In genomic region chr4:108883815-108884214, GRCm38 (mm10) we compare ENCODE assay signal across 20 mouse cellular contexts. TPM values are rescaled to one million over a fixed set of nuclear protein-coding genes. Genes with fewer than 3 reads are reported as not detected.
DNase-seq lines count a peak whose midpoint lies in the region; ATAC-seq lines count a peak whose summit lies in the region.
"Had no signal": no experiment of that assay in that cellular context is flagged by ENCODE, and none has a peak within 500 bp of the region (broad histone marks: within the 10 kb centered on the region; RNA-seq: fewer than 3 reads in every experiment).

No protein-coding gene starts in this region.

- intact Hi-C loops in heart, postnatal 36 days (cut with DNase I): no loop called here

- WGBS in hindbrain, embryonic 13.5 days: 53% methylated on average over 13 of the region's 13 CpGs
- WGBS in hindbrain, embryonic 10.5 days: 56% methylated on average over 13 of the region's 13 CpGs
- 29% methylated on average over 12 of the region's 13 CpGs for WGBS in embryonic facial prominence, embryonic 14.5 days

- no peak overlapping the region for H3K4me2 ChIP-seq in hindbrain, embryonic 13.5 days
- H3K4me2 ChIP-seq in embryonic facial prominence, embryonic 14.5 days (ENCODE audit: low read depth, low read length): no peak overlapping the region
- H3K4me2 ChIP-seq: embryonic facial prominence, embryonic 12.5 days; liver, embryonic 13.5 days; neural tube, embryonic 12.5 days had no signal

- H3K9ac ChIP-seq in hindbrain, embryonic 13.5 days: no peak overlapping the region
- no peak overlapping the region for H3K9ac ChIP-seq in embryonic facial prominence, embryonic 14.5 days (ENCODE audit: low read depth, low read length)
- H3K9ac ChIP-seq: embryonic facial prominence, embryonic 12.5 days; liver, embryonic 13.5 days; neural tube, embryonic 12.5 days had no signal

- no peak overlapping the region for H3K4me3 ChIP-seq in hindbrain, embryonic 13.5 days
- no peak overlapping the region for H3K4me3 ChIP-seq in hindbrain, embryonic 10.5 days
- H3K4me3 ChIP-seq in embryonic facial prominence, embryonic 14.5 days (ENCODE audit: low read depth, low read length): no peak overlapping the region
- H3K4me3 ChIP-seq: embryonic facial prominence, embryonic 12.5 days; heart, embryonic 10.5 days; liver, embryonic 13.5 days; megakaryocyte, embryonic 14.5 days; neural tube, embryonic 12.5 days had no signal

- 0 out of 2 replicates have a peak overlapping the region, but pooled peaks have one; percentile 58 for H3K27ac ChIP-seq in hindbrain, embryonic 13.5 days
- no peak overlapping the region for H3K27ac ChIP-seq in hindbrain, embryonic 10.5 days
- no peak overlapping the region for H3K27ac ChIP-seq in embryonic facial prominence, embryonic 14.5 days (replicated peaks; ENCODE audit: low read depth, low read length)
- H3K27ac ChIP-seq: embryonic facial prominence, embryonic 12.5 days; heart, embryonic 10.5 days; kidney, postnatal 0 days; liver, embryonic 13.5 days; neural tube, embryonic 12.5 days had no signal

- no peaks in the 10 kb centered on the region for H3K27me3 ChIP-seq in hindbrain, embryonic 13.5 days
- peaks cover 13% of the 10 kb centered on the region for H3K27me3 ChIP-seq in hindbrain, embryonic 10.5 days (ENCODE audit: insufficient read depth, poor library complexity, severe bottlenecking)
- 0 out of 2 replicates have a peak, but pooled peaks cover 4% of the 10 kb centered on the region for H3K27me3 ChIP-seq in embryonic facial prominence, embryonic 14.5 days (replicated peaks; ENCODE audit: control insufficient read depth, insufficient read depth, low read length)
- H3K27me3 ChIP-seq: embryonic facial prominence, embryonic 12.5 days had no signal

- H3K36me3 ChIP-seq in hindbrain, embryonic 13.5 days: no peaks in the 10 kb centered on the region
- no peaks in the 10 kb centered on the region for H3K36me3 ChIP-seq in hindbrain, embryonic 10.5 days
- no peaks in the 10 kb centered on the region for H3K36me3 ChIP-seq in embryonic facial prominence, embryonic 14.5 days (ENCODE audit: control insufficient read depth, insufficient read depth, low read length)
- H3K36me3 ChIP-seq: embryonic facial prominence, embryonic 12.5 days; G1E; heart, embryonic 10.5 days; liver, embryonic 13.5 days; neural tube, embryonic 12.5 days had no signal

- H3K9me3 ChIP-seq in hindbrain, embryonic 13.5 days: no peaks in the 10 kb centered on the region
- H3K9me3 ChIP-seq in hindbrain, embryonic 10.5 days: no peaks in the 10 kb centered on the region
- peaks cover 6% of the 10 kb centered on the region; the same call in 1 of the 2 replicates for H3K9me3 ChIP-seq in embryonic facial prominence, embryonic 14.5 days (ENCODE audit: control insufficient read depth, low read length)
- H3K9me3 ChIP-seq: embryonic facial prominence, embryonic 12.5 days; G1E; heart, embryonic 10.5 days; liver, embryonic 13.5 days; neural tube, embryonic 12.5 days had no signal

- DNase-seq in hindbrain, embryonic 10.5 days (ENCODE audit: low spot score): no peak
- peak; percentile 70 for DNase-seq in ES-CJ7 (ENCODE audit: low read depth, low spot score)
- DNase-seq in adrenal gland, postnatal 36 days: peak; percentile 14 to 29
- DNase-seq in embryonic facial prominence, embryonic 14.5 days (ENCODE audit: low spot score): peak; percentile 49
- DNase-seq in heart, postnatal 36 days: no peak
- no peak for DNase-seq in layer of hippocampus, postnatal 10 days (ENCODE audit: low spot score in 2 of 2)
- DNase-seq: B cell, adult 2 months; cerebellum, adult 9-11 months; gastrocnemius, postnatal 36 days; liver, embryonic 13.5 days had no signal

- H3K4me1 ChIP-seq in hindbrain, embryonic 13.5 days (replicated peaks): peaks cover 15% of the 10 kb centered on the region
- H3K4me1 ChIP-seq in hindbrain, embryonic 10.5 days (replicated peaks): peaks cover 17% of the 10 kb centered on the region; the same call in 1 of the 2 replicates
- peaks cover 5% of the 10 kb centered on the region; the same call in 1 of the 2 replicates for H3K4me1 ChIP-seq in embryonic facial prominence, embryonic 14.5 days (ENCODE audit: control insufficient read depth, insufficient read depth, low read length)

- no peak for ATAC-seq in hindbrain, embryonic 13.5 days (ENCODE audit: low FRiP score)
- ATAC-seq in embryonic facial prominence, embryonic 14.5 days (ENCODE audit: low read depth): no peak
- no peak for ATAC-seq in megakaryocyte-erythroid progenitor cell, adult 5-6 weeks (replicated peaks; ENCODE audit: low FRiP score, low TSS enrichment, poor library complexity, severe bottlenecking)
- ATAC-seq: intestine, postnatal 0 days had no signal

RNA-seq across cellular contexts. Expression of gene Rab3b, which starts 5.0 kb away (rescaled TPM):
- polyA plus RNA-seq in hindbrain, embryonic 13.5 days (2015; fragmentation: Nextera tagmentation; extraction: Ambion mirVana): 104 and 108 TPM in 2 replicates
- polyA plus RNA-seq in hindbrain, embryonic 10.5 days (2016; fragmentation: Nextera tagmentation; extraction: Ambion mirVana): 26.1 and 33.9 TPM in 2 replicates
- total RNA-seq in adrenal gland, postnatal 36 days (2021): 10 to 100 TPM; 30.7 to 37.6 TPM
- 17.8 and 21.1 TPM in 2 replicates for polyA plus RNA-seq in embryonic facial prominence, embryonic 14.5 days (2014; fragmentation: Nextera tagmentation; extraction: Ambion mirVana)
- not detected in 2 replicates for total RNA-seq in megakaryocyte-erythroid progenitor cell, adult 5-6 weeks (2014; fragmentation: Nextera tagmentation)
- total RNA-seq in megakaryocyte-erythroid progenitor cell, adult 5-6 weeks (2017): not detected in 2 replicates
- 1 to 10 TPM in 1 of 2 experiments, under 1 TPM in 1; 0.24 to 1.1 TPM for total RNA-seq in heart, postnatal 36 days (2021)
- total RNA-seq in layer of hippocampus, postnatal 10 days (2021): 10 to 100 TPM; 85.5 to 89.5 TPM

RNA-seq across cellular contexts. Expression of gene A730015C16Rik, which starts 35.4 kb away (rescaled TPM):
- 1.5 and 1.7 TPM in 2 replicates for polyA plus RNA-seq in hindbrain, embryonic 13.5 days (2015; fragmentation: Nextera tagmentation; extraction: Ambion mirVana)
- 1.5 and 1.8 TPM in 2 replicates for polyA plus RNA-seq in hindbrain, embryonic 10.5 days (2016; fragmentation: Nextera tagmentation; extraction: Ambion mirVana)
- not detected for total RNA-seq in adrenal gland, postnatal 36 days (2021)
- polyA plus RNA-seq in embryonic facial prominence, embryonic 14.5 days (2014; fragmentation: Nextera tagmentation; extraction: Ambion mirVana): 0.54 and 1.1 TPM in 2 replicates
- total RNA-seq in megakaryocyte-erythroid progenitor cell, adult 5-6 weeks (2014; fragmentation: Nextera tagmentation): not detected in 2 replicates
- 0.42 TPM in 1 of 2 replicates, not detected in the other for total RNA-seq in megakaryocyte-erythroid progenitor cell, adult 5-6 weeks (2017)
- not detected for total RNA-seq in heart, postnatal 36 days (2021)
- under 1 TPM in 1 of 2 experiments, not detected in 1; 0.36 TPM for total RNA-seq in layer of hippocampus, postnatal 10 days (2021)
- total RNA-seq: gastrocnemius, postnatal 36 days; heart, postnatal 25 days had no signal
- polyA plus RNA-seq: G1E had no signal

RNA-seq across cellular contexts. Expression of gene Kti12, which starts 36.2 kb away (rescaled TPM):
- 28.3 and 31.3 TPM in 2 replicates for polyA plus RNA-seq in hindbrain, embryonic 13.5 days (2015; fragmentation: Nextera tagmentation; extraction: Ambion mirVana)
- polyA plus RNA-seq in hindbrain, embryonic 10.5 days (2016; fragmentation: Nextera tagmentation; extraction: Ambion mirVana): 52.5 and 57.7 TPM in 2 replicates
- total RNA-seq in adrenal gland, postnatal 36 days (2021): 10 to 100 TPM; 33.4 to 39.0 TPM
- polyA plus RNA-seq in embryonic facial prominence, embryonic 14.5 days (2014; fragmentation: Nextera tagmentation; extraction: Ambion mirVana): 42.0 and 48.5 TPM in 2 replicates
- 64.5 and 71.6 TPM in 2 replicates for total RNA-seq in megakaryocyte-erythroid progenitor cell, adult 5-6 weeks (2014; fragmentation: Nextera tagmentation)
- 30.7 and 50.8 TPM in 2 replicates for total RNA-seq in megakaryocyte-erythroid progenitor cell, adult 5-6 weeks (2017)
- 10 to 100 TPM; 20.5 to 20.6 TPM for total RNA-seq in heart, postnatal 36 days (2021)
- total RNA-seq in layer of hippocampus, postnatal 10 days (2021): 10 to 100 TPM; 17.8 to 20.6 TPM

RNA-seq across cellular contexts. Expression of gene Txndc12, which starts 49.4 kb away (rescaled TPM):
- polyA plus RNA-seq in hindbrain, embryonic 13.5 days (2015; fragmentation: Nextera tagmentation; extraction: Ambion mirVana): 75.1 and 79.5 TPM in 2 replicates
- polyA plus RNA-seq in hindbrain, embryonic 10.5 days (2016; fragmentation: Nextera tagmentation; extraction: Ambion mirVana): 104 and 106 TPM in 2 replicates
- 10 to 100 TPM; 70.8 to 71.6 TPM for total RNA-seq in adrenal gland, postnatal 36 days (2021)
- 103 and 107 TPM in 2 replicates for polyA plus RNA-seq in embryonic facial prominence, embryonic 14.5 days (2014; fragmentation: Nextera tagmentation; extraction: Ambion mirVana)
- 19.7 and 20.8 TPM in 2 replicates for total RNA-seq in megakaryocyte-erythroid progenitor cell, adult 5-6 weeks (2014; fragmentation: Nextera tagmentation)
- total RNA-seq in megakaryocyte-erythroid progenitor cell, adult 5-6 weeks (2017): 18.3 and 56.6 TPM in 2 replicates
- total RNA-seq in heart, postnatal 36 days (2021): 10 to 100 TPM; 30.0 to 32.4 TPM
- total RNA-seq in layer of hippocampus, postnatal 10 days (2021): 10 to 100 TPM; 45.2 to 45.9 TPM

RNA-seq across cellular contexts. Expression of gene Btf3l4, which starts 50.4 kb away (rescaled TPM):
- polyA plus RNA-seq in hindbrain, embryonic 13.5 days (2015; fragmentation: Nextera tagmentation; extraction: Ambion mirVana): 218 and 222 TPM in 2 replicates
- 198 and 208 TPM in 2 replicates for polyA plus RNA-seq in hindbrain, embryonic 10.5 days (2016; fragmentation: Nextera tagmentation; extraction: Ambion mirVana)
- total RNA-seq in adrenal gland, postnatal 36 days (2021): 100 to 1,000 TPM; 112 to 159 TPM
- polyA plus RNA-seq in embryonic facial prominence, embryonic 14.5 days (2014; fragmentation: Nextera tagmentation; extraction: Ambion mirVana): 141 and 158 TPM in 2 replicates
- total RNA-seq in megakaryocyte-erythroid progenitor cell, adult 5-6 weeks (2014; fragmentation: Nextera tagmentation): 55.3 and 67.7 TPM in 2 replicates
- total RNA-seq in megakaryocyte-erythroid progenitor cell, adult 5-6 weeks (2017): 61.7 and 80.3 TPM in 2 replicates
- total RNA-seq in heart, postnatal 36 days (2021): 10 to 100 TPM; 81.3 to 87.0 TPM
- 100 to 1,000 TPM in 1 of 2 experiments, 10 to 100 TPM in 1; 94.1 to 117 TPM for total RNA-seq in layer of hippocampus, postnatal 10 days (2021)

Comparison
In these comparisons a context has a peak if more than half of its experiments do, and no peak if none do; other contexts are left out.
1. DNase-seq: peak in ES-CJ7 (single experiment), adrenal gland, postnatal 36 days (2 of 2) and embryonic facial prominence, embryonic 14.5 days (single experiment); none in hindbrain, embryonic 10.5 days (single experiment), heart, postnatal 36 days (0 of 2) and layer of hippocampus, postnatal 10 days (0 of 2).
2. RNA of gene Rab3b, which starts 5.0 kb away (total RNA-seq): 85.5 to 89.5 TPM in layer of hippocampus, postnatal 10 days and 30.7 to 37.6 TPM in adrenal gland, postnatal 36 days; 0.24 to 1.1 TPM in heart, postnatal 36 days and not detected in megakaryocyte-erythroid progenitor cell, adult 5-6 weeks; every median in the first group is over 10 times any median in the second.